Mouse (Mus musculus) monocyte, adult 2 months (primary cell): ENCODE measurements around the gene Hist1h2ae.
"Not testable (repeated sequence)": the region's sequence is repeated elsewhere in the genome, so short reads cannot be mapped to it uniquely, and the experiment has no call there.

Experiments used
- DNase-seq, 2 experiments: peaks; one replicate each; pipeline ENCODE4 v3.0.0; 2022; ENCODE audit warnings: low spot score in 2 of 2, low read depth in 1 of 2

Gene Hist1h2ae

GRCm38 (mm10) chr13:23584331-23584730 lies 13.3 kb upstream of the Hist1h2ae start:
- no peak for DNase-seq

GRCm38 (mm10) chr13:23583387-23584068 lies 12.5 kb upstream of the Hist1h2ae start:
- no peak for DNase-seq

DNA sequence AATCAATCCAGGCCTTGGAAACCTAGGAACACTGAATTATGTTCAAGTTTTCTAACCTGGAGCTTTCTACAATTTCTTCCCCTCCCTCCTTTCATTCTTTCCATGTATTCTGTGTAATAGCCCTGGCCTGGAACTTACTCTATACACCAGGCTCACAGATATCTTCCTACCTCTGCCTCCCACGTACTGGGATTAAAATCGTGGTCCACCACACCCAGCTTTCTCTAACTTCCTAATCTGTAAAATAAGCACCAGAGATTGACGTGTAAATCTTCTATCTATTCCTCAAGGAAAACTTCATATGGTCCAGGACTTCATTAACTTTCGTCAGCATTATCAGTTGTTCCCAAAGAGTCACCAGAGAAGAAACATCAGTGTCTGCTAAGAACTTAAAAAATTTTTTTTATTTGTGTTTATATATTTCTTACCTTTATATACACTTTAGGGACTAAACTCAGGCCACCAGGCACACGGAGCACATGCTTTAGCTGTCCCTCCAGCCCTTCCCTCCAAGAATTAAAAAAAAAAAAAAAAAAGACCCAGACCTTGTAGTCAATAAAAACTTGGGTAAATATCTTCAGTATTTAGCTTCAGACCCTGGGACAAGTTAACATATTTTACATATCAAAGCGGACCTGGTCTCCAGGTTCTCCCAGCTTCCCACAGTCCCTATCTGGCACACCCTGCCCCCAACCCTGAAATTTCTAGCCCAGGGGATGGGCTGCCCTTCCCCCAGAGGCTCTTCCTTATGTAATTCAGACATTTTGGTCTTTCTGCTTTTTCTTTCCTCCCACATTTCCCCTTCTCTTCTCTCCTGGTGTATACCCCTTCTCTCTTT lies 11.4 kb upstream of the Hist1h2ae start:
- DNase-seq = no peak

DNA sequence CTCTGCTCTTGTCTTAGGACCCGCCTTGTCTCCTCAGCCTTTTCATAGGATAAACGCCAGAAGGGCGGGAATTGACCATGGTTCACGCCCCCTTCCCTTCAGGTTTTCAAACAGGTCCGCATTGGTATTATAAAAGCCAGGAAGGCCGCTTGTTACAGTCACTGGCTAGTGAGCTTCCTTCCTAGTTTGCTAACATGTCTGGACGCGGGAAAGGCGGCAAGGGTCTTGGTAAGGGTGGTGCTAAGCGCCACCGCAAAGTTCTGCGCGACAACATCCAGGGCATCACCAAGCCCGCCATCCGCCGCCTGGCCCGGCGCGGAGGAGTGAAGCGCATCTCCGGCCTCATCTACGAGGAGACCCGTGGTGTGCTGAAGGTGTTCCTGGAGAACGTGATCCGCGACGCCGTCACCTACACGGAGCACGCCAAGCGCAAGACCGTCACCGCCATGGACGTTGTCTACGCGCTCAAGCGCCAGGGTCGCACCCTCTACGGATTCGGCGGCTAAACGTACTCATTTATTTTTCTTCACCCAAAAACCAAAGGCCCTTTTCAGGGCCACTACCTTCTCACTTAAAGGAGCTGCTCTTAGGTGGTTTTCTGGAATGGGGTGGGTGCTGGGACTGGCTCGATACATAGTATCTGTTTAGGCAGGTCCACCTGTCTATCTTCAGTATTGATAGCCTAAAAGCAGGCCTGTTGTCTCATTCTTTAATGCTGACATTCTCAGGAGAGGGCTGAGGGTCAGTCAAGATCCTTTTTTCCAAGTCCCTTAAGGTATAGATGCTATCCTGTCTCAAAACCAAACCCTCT lies 10.6 kb upstream of the Hist1h2ae start, which contains the start of gene Hist1h4d:
Hist1h4d (plus strand) TSS at position 191 of the 811 bp plus-strand sequence.
- DNase-seq = peak; percentile 87 to 93

GRCm38 (mm10) chr13:23577835-23578234 lies 6.8 kb upstream of the Hist1h2ae start:
- DNase-seq = no peak

- DNase-seq = no peak
Observed at GRCm38 (mm10) chr13:23576906-23577639, 6.1 kb upstream of the Hist1h2ae start.

GRCm38 (mm10) chr13:23576351-23576881 lies 5.4 kb upstream of the Hist1h2ae start:
- no peak for DNase-seq

GRCm38 (mm10) chr13:23575864-23576313 lies 4.9 kb upstream of the Hist1h2ae start:
- not testable (repeated sequence) for DNase-seq

- peak in 1 of 2 experiments; percentile 61 for DNase-seq
Observed at GRCm38 (mm10) chr13:23575271-23575851, 4.3 kb upstream of the Hist1h2ae start, which contains the start of gene Hist1h3d. TSS of gene Hist1h3d (plus strand) at chr13:23575763.

- DNase-seq = not testable (repeated sequence)
Observed at GRCm38 (mm10) chr13:23574546-23575170, 3.6 kb upstream of the Hist1h2ae start.

GRCm38 (mm10) chr13:23573898-23574524 lies 3.0 kb upstream of the Hist1h2ae start, which contains the start of the genes Hist1h2bf and Hist1h2ad:
TSS of gene Hist1h2bf (minus strand) at chr13:23574196.
TSS of gene Hist1h2ad (plus strand) at chr13:23574381.
- peak; percentile 82 to 87 for DNase-seq

DNA sequence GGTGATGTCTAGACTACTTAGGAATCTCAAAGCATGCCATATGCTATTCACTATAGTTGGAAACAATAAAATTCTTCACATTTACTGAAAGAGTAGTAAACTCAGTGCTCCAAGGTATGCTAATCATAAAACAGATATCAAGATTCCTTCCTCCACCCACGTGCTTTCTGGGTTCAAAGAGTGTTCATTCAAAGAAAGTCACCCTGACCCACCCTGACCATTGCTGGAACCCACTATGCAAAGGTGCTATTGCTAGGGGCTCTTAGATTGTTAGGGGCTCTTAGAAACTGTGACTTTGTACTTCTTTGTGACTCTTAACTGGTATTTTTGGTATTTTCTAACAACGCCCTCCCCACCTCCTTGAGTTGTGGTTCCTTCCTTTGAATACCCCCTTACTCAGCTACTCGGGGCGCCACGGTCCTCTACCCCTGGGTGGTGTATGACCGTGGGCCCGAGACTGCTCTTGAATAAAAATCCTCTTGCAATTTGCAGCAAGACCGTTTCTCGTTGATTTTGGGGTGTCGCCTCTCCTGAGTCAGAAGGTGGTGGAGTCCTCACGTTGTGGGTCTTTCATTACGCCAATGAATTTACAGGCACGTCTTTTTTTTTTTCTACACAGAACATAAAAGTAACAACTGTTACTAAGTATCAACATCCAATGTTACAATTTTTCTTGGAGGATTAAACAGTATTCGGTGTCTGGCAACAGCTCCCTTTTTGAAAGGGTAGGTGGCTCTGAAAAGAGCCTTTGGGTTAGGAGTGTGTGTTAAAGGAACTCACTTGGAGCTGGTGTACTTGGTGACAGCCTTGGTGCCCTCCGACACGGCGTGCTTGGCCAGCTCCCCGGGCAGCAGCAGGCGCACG lies 2.2 kb upstream of the Hist1h2ae start:
- not testable (repeated sequence) for DNase-seq

DNA sequence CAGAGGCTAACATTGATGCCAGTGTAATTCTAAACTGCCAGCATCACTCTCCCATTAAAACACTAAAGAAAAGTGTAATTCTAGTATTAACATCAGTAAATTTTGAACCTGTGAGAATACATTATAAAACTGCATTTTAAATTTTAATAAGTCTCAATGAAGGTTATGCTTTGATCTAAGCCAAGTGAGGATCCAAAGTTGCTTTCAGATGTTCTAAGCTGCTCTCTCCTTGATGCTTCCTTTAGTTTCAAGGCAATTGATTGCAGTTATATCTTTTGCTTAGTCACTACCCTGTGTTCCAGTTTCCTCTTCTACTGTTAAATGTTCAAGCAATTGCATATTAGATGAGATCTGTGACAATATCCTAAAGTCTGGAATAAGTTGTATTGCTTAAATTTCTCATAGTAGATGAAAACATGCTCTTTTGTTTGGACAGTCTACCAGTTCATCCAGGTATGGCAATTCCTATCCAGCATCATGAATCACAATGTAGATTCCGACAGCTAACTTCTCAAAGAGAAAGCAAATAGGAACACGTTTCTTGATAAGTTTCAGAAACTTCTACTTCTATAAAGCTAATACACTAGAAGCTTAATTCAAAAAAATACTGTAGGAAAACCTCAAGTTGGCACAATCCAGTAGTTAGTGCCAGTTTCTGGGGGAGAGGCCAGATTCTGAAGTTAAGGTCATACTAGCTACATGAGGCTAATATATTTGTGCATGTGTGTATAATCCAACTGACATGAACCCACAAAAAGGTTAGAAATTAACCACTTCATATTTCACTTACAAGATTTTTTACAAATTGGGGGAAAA lies 1.4 kb upstream of the Hist1h2ae start:
- no peak for DNase-seq

DNA sequence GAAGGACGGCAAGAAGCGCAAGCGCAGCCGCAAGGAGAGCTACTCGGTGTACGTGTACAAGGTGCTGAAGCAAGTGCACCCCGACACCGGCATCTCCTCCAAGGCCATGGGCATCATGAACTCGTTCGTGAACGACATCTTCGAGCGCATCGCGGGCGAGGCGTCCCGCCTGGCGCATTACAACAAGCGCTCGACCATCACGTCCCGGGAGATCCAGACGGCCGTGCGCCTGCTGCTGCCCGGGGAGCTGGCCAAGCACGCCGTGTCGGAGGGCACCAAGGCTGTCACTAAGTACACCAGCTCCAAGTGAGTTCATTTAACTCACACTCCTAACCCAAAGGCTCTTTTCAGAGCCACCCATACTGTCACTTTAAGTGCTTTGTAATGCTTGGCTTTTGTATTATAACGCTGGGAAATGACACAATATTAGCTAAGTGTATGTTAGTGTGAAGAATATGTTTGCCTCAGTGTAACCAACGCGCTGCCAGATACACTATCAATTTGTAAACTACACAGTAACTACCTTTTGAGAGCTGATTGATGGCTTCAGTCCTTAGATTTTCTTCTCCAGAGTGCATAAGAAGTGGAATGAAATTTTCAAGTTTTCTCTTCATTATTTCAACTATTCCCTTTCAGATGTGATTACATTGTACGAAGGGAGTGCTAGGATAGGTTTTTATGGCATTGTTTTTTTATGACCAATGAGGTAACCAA lies 641 bp upstream of the Hist1h2ae start:
- not testable (repeated sequence) for DNase-seq

DNA sequence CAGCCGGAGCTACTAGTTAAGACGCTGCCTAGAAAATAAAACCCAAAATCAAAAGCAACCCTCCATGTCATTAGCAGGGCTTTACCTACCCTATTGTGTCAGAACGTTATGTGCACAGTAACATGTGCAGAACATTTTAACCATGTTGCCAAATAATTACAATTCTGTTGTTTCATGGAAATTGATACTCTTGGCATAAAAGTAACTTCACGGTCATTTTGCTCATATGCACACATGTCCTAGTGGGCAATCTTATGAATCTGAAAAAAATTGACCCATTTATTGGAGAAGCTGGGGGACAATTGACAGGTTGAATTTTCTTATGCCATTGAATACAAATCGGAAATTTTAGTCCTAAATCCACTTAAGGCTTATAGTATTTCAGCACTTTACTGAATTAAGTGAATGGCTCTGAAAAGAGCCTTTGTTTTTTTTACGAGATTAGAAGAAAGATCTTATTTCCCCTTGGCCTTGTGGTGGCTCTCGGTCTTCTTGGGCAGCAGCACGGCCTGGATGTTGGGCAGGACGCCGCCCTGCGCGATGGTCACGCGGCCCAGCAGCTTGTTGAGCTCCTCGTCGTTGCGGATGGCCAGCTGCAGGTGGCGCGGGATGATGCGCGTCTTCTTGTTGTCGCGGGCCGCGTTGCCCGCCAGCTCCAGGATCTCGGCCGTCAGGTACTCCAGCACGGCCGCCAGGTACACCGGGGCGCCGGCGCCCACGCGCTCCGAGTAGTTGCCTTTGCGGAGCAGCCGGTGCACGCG lies 579 bp downstream of the Hist1h2ae start:
- not testable (repeated sequence) for DNase-seq

DNA sequence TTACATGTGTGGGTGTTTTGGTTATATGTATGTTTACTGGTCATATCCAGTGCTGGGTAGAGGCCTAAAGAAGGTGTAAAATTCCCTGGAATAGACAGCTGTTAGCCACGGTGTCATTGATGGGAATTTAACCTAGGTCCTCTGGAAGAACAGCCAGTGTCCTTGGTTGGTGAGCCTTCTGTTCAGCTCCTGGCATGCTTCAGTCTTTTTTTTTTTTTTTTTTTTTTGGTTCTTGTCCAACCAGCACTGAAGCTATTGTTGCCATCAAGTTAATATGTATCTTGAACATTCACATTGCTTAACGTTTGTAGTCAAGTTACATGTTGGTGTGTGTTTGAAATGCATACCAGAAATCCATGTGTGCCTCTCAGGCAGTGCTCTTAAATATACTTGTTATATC lies 6.5 kb downstream of the Hist1h2ae start:
- DNase-seq = no peak
